Mouse (Mus musculus): ENCODE measurements around the gene Pfkfb3. TPM values are rescaled to one million over a fixed set of nuclear protein-coding genes. Genes with fewer than 3 reads are reported as not detected.

Pfkfb3 gene
- 51.4 and 58.6 TPM in 2 replicates for polyA plus RNA-seq (2012; rRNA removed)

DNA sequence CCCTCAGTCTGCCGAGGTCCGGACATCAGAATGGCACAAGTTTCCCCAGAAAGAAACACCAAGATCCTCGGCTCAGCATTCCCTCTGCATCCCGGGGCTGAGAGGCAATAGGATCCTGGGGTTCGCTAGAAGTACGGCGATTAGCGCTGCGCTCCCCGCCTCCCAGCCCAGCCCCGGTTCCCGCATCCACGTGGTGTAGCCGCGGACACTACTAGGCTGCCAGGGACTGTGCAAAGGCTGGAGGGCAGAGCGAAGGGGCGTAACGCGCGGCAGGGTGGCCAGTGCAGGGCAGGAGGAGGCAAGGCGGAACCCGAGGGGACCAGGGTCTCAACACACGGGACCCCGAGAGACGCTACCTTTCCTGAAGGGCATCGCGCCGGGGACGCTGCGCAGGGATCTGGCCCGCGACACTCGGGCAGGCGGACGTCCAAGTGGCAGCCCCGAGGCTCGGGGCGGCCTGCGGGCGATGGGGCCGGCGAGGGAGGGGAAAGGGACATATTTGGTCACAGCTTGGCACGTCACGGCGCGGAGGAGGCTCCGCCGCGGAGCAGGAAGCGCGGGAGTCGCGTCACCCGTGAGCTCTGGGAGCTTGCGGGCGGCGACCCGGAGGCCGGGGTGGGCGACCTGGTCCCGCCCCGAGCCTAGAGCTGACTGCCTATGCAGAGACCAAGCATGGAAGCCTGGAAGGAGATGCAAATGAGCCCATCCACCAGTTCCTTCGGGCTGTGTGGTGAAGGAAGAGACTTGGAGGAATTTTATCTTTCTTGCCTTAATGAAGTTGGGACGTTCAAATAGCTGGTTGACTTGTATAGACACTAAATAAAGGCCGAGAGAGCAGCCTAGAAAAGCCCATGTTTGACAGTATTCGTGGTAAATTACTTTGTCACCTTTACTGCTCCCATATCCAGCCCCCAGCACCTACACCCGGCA, at the start of gene Pfkfb3:
TSS of gene Pfkfb3 (minus strand) at position 607 of the 930 bp plus-strand sequence.

Other genes starting within 250 kb of the Pfkfb3 start
- 144 and 153 TPM in 2 replicates for gene Rbm17, start 50.1 kb upstream of the Pfkfb3 start, polyA plus RNA-seq (2012; rRNA removed)
- not detected in 2 replicates for gene Gm17490, start 72.2 kb upstream of the Pfkfb3 start, polyA plus RNA-seq (2012; rRNA removed)
- gene Il2ra, start 88.7 kb upstream of the Pfkfb3 start, polyA plus RNA-seq (2012; rRNA removed), result 0.07 TPM in 1 of 2 replicates, not detected in the other
- 1.2 and 1.6 TPM in 2 replicates for gene Il15ra, start 151.2 kb upstream of the Pfkfb3 start, polyA plus RNA-seq (2012; rRNA removed)
- gene Fbh1, start 223.5 kb upstream of the Pfkfb3 start, polyA plus RNA-seq (2012; rRNA removed), result 90.4 and 96.9 TPM in 2 replicates
- gene Ankrd16, start 223.8 kb upstream of the Pfkfb3 start, polyA plus RNA-seq (2012; rRNA removed), result 135 TPM in 2 replicates